Mouse (Mus musculus) layer of hippocampus, adult 18-20 months (tissue): ENCODE measurements around the gene Pde3b. TPM values are rescaled to one million over a fixed set of nuclear protein-coding genes. Genes with fewer than 3 reads are reported as not detected.

Experiments used
- total RNA-seq, 2 experiments: library from RNA; stranded (reverse); gene quantifications; 2 replicates each; pipeline ENCODE4 v1.2.3; 2021

Gene Pde3b
- total RNA-seq, 2 experiments from 2014 or later = 9.4 to 10.3 TPM

Other genes with a start within 250 kb of the Pde3b start
- gene Copb1, start 160.6 kb upstream of the Pde3b start, total RNA-seq = 10 to 100 TPM; 58.1 to 61.2 TPM
- 100 to 1,000 TPM; 111 to 112 TPM for gene Psma1, start 139.2 kb upstream of the Pde3b start, total RNA-seq
- gene Cyp2r1, start 147.7 kb downstream of the Pde3b start, total RNA-seq = 1 to 10 TPM; 1.3 to 2.1 TPM
- 1 to 10 TPM; 1.4 to 1.9 TPM for gene Calca, start 221.1 kb downstream of the Pde3b start, total RNA-seq